Mouse (Mus musculus): ENCODE data around the gene Ifi35. TPM values are rescaled to one million over a fixed set of nuclear protein-coding genes. Genes with fewer than 3 reads are reported as not detected.

Gene Ifi35
- total RNA-seq (2021) (10 to 100 TPM; 11.5 to 12.6 TPM), polyA plus RNA-seq (2012; rRNA removed) (25.5 and 29.4 TPM in 2 replicates)
- long read RNA-seq, transcript Ifi35-201 (7 exons, 1,362 nt): major isoform, 11 of 13 reads
- long read RNA-seq, partial matches to known transcripts: 1 of 13 reads
- long read RNA-seq, other reads (novel, unspliced or antisense): 1 of 13 reads

DNA sequence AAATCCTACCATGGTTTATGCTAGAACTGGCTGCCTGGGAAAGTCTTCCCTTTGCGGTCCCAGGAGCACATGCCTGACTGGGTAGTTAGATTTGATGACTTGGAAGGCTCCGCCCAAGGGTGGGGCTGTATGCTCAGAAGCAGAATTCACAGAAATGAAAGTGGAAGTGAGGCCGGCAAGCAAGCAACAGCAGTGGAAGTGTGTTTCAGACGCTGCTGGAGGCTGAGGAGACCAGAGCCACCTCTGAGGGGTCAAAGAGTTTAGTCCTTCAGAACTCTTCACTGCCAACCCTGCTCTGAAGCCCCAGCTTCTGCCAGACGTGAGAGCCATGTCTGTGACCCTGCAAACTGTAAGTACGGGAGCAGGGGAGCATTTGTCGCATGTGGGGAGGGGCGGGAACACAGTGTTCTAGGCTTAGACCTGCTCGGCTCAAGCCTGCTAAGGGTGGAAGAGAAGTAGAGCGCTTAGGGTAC, at the start of gene Ifi35:
Ifi35 (plus strand) TSS at position 134 of the 473 bp plus-strand sequence.
- Histone ChIP-seq H3K27ac (peak within 1 kb of the TSS; percentile 90), H3K36me3 (ENCODE audit: control insufficient read depth, insufficient read depth, low read length) (peaks cover 18% of the 10 kb centered on the region), H3K4me1 (ENCODE audit: control insufficient read depth, insufficient read depth, low read length) (peaks cover 8% of the 10 kb centered on the region), H3K4me3 (peak within 1 kb of the TSS; percentile 68), H3K79me2 (replicated peaks; ENCODE audit: control insufficient read depth, insufficient read depth, low read length) (0 out of 2 replicates have a peak, but pooled peaks cover 1% of the 10 kb centered on the region), H3K27me3 (ENCODE audit: control insufficient read depth, insufficient read depth, low read length) (no peaks in the 10 kb centered on the region), H3K9ac (ENCODE audit: low read depth, low read length) (peak within 1 kb of the TSS; percentile 69)
- peak; percentile 79 for TF ChIP-seq EP300 (IDR thresholded peaks at IDR 0.05; ENCODE audit: insufficient read depth, low read depth, low read length)
- TF ChIP-seq POLR2A (IDR thresholded peaks at IDR 0.05; ENCODE audit: insufficient read depth, low read depth, low read length): peak; percentile 99
- no peak for TF ChIP-seq CTCF (IDR thresholded peaks at IDR 0.05)
- 3% methylated on average over 10 of the region's 10 CpGs for WGBS
- peak; percentile 83 to 89 for DNase-seq
- intact Hi-C loops (cut with DNase I): loop anchor here (2.0 kb wide), 1 partner anchor 16 kb away; the partner anchor contains the start of gene Rnd2

DNA sequence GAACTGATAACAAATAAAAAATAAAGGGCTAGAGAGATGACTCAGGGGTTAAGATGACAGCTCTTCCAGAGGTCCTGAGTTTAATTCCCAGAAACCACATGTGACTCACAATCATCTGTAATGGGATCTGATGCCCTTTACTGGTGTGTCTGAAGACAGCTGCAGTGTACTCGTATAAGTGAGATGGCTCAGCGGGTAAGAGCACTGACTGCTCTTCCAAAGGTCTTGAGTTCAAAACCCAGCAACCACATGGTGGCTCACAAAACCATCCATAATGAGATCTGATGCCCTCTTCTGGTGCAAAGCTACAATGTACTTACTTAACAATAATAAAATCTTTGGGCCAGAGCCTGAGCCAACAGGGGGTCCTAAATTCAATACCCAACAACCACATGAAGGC, 32.9 kb upstream of the Ifi35 start:
- no peak for DNase-seq
- intact Hi-C loops (cut with DNase I): no loop called here
- Histone ChIP-seq H3K36me3 (ENCODE audit: control insufficient read depth, insufficient read depth, low read length) (no peaks in the 10 kb centered on the region), H3K79me2 (replicated peaks; ENCODE audit: control insufficient read depth, insufficient read depth, low read length) (no peaks in the 10 kb centered on the region), H3K27ac (no peak overlapping the region), H3K9ac (ENCODE audit: low read depth, low read length) (no peak overlapping the region), H3K4me3 (no peak overlapping the region), H3K4me1 (ENCODE audit: control insufficient read depth, insufficient read depth, low read length) (peaks cover 3% of the 10 kb centered on the region; the same call in 1 of the 2 replicates), H3K27me3 (ENCODE audit: control insufficient read depth, insufficient read depth, low read length) (no peaks in the 10 kb centered on the region)
- 91% methylated on average over 2 of the region's 2 CpGs for WGBS
- TF ChIP-seq EP300 (IDR thresholded peaks at IDR 0.05; ENCODE audit: insufficient read depth, low read depth, low read length) (no peak), CTCF (IDR thresholded peaks at IDR 0.05) (peak; percentile 20)

DNA sequence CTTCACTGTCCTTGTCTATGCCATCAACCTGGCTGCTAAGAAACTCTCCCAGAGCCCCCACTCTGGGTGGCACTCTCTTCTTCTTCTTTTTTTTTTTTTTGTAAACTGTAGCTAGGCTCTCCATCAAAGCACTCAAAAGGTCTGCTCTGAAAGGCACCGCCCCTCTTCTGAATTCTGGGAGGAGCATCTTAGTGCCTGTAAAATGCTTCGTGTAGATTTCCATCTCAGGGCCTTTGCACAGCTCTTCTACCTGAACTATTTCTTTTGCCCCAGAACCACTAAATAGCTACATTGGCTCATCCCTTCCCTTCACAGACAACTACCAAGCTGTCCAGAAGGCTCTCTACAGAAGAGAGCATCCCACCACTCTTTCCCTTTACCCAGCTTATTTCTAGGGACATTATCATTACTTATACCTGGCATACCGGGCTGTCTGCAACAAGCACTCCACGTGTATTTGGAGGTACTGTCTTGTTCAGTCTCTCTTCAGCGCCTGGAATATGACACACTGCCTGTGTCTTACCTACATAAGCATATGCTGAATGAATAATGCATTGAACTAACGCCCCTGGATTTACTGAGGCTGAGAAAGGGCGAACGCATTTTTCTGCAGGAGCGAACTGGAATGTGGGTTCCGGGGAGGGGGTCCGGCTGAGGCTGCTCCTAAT, 31.6 kb upstream of the Ifi35 start:
- intact Hi-C loops (cut with DNase I): no loop called here
- 1% methylated on average over 11 of the region's 11 CpGs for WGBS
- Histone ChIP-seq H3K9ac (ENCODE audit: low read depth, low read length) (peak overlapping the region; percentile 95), H3K36me3 (ENCODE audit: control insufficient read depth, insufficient read depth, low read length) (no peaks in the 10 kb centered on the region), H3K27me3 (ENCODE audit: control insufficient read depth, insufficient read depth, low read length) (no peaks in the 10 kb centered on the region), H3K79me2 (replicated peaks; ENCODE audit: control insufficient read depth, insufficient read depth, low read length) (no peaks in the 10 kb centered on the region), H3K27ac (peak overlapping the region; percentile 84), H3K4me1 (ENCODE audit: control insufficient read depth, insufficient read depth, low read length) (peaks cover 3% of the 10 kb centered on the region; the same call in 1 of the 2 replicates), H3K4me3 (peak overlapping the region; percentile 98)
- TF ChIP-seq POLR2A (IDR thresholded peaks at IDR 0.05; ENCODE audit: insufficient read depth, low read depth, low read length) (no peak), CTCF (IDR thresholded peaks at IDR 0.05) (no peak), EP300 (IDR thresholded peaks at IDR 0.05; ENCODE audit: insufficient read depth, low read depth, low read length) (no peak)
- no peak for DNase-seq

DNA sequence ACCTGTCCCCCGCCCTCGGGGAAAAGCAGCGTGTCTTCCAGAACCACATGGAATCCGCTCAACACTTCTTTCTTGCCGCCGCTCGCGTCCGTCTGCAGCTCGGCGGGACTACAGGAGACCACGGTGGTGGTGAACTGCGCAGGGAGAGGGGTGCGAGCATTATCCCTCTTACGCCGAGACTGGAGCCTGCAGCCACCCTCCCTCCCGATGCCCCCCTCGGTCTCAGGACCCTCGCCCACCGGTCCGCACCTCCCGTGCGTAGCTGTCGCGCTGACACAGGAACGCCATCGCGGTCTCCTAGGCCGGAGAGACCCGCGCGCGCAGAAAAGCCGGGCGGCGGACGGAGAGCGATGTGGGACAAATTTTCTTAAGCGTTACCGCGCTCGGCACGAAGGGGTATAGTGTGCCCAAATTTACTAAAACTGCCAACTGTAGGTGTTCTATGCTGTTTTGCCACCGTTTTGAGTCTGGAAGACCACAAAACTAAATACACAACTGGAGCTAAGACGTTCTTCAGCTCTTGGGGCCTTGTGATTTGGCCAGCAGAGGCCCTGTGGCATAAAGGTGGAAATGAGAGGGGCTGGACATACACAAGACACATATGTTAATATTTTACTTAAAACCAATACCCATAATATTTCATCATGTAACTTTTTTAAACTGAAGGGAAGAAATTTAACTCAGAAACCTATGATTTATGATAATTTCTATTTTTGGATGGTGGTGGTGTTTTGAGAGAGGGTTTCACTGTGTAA, 30.9 kb upstream of the Ifi35 start, which contains the start of gene Aarsd1:
Aarsd1 (minus strand) TSS at position 515 of the 755 bp plus-strand sequence.
- H3K27ac ChIP-seq: peak within 1 kb of the TSS; percentile 84
- H3K4me3 ChIP-seq: peak within 1 kb of the TSS; percentile 98
- 1% methylated on average over 45 of the region's 45 CpGs for WGBS
- H3K79me2 ChIP-seq (replicated peaks; ENCODE audit: control insufficient read depth, insufficient read depth, low read length): no peaks in the 10 kb centered on the region
- peak within 1 kb of the TSS; percentile 95 for H3K9ac ChIP-seq (ENCODE audit: low read depth, low read length)
- TF ChIP-seq CTCF (IDR thresholded peaks at IDR 0.05): peak; percentile 23; the same call in 1 of the 2 replicates
- TF ChIP-seq EP300 (IDR thresholded peaks at IDR 0.05; ENCODE audit: insufficient read depth, low read depth, low read length): no peak
- peak; percentile 69 for TF ChIP-seq POLR2A (IDR thresholded peaks at IDR 0.05; ENCODE audit: insufficient read depth, low read depth, low read length)
- DNase-seq: peak; percentile 90 to 95
- no peaks in the 10 kb centered on the region for H3K36me3 ChIP-seq (ENCODE audit: control insufficient read depth, insufficient read depth, low read length)
- H3K27me3 ChIP-seq (ENCODE audit: control insufficient read depth, insufficient read depth, low read length): no peaks in the 10 kb centered on the region
- intact Hi-C loops (cut with DNase I): no loop called here
- H3K4me1 ChIP-seq (ENCODE audit: control insufficient read depth, insufficient read depth, low read length): peaks cover 3% of the 10 kb centered on the region; the same call in 1 of the 2 replicates

DNA sequence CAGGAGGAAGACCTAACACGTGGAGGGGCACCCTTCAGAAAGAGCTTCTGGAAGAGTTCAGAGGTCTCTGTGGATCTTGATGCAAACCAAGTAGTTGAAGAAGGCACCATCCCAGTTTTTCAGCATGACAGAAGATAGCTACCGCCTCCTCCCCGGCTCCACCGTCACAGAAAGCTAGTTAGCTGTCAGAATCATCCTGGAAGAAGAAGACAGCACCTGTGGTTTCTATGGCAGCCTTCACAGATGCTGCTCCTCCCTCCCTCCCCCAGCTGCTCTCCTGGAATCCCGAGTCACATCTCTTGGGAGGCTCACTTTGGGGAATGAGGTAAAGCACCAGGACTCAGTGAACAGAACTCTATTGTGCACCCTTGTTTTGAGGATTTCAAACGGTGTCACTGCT, 29.2 kb upstream of the Ifi35 start:
- no peak for TF ChIP-seq EP300 (IDR thresholded peaks at IDR 0.05; ENCODE audit: insufficient read depth, low read depth, low read length)
- TF ChIP-seq CTCF (IDR thresholded peaks at IDR 0.05): no peak
- Histone ChIP-seq H3K79me2 (replicated peaks; ENCODE audit: control insufficient read depth, insufficient read depth, low read length) (no peaks in the 10 kb centered on the region), H3K27me3 (ENCODE audit: control insufficient read depth, insufficient read depth, low read length) (no peaks in the 10 kb centered on the region), H3K27ac (no peak overlapping the region), H3K4me3 (no peak overlapping the region), H3K4me1 (ENCODE audit: control insufficient read depth, insufficient read depth, low read length) (peaks cover 4% of the 10 kb centered on the region; the same call in 1 of the 2 replicates), H3K36me3 (ENCODE audit: control insufficient read depth, insufficient read depth, low read length) (no peaks in the 10 kb centered on the region), H3K9ac (ENCODE audit: low read depth, low read length) (no peak overlapping the region)
- 58% methylated on average over 6 of the region's 6 CpGs for WGBS
- intact Hi-C loops (cut with DNase I): no loop called here
- no peak for DNase-seq

Data from heart, adult 2 months (tissue).